Mouse (Mus musculus): ENCODE measurements around the gene Cd7.

GRCm38 (mm10) chr11:121080330-121080729 lies 41.1 kb upstream of the Cd7 start:
- TF ChIP-seq CTCF (conservative IDR thresholded peaks at IDR 0.05; ENCODE audit: low read length) (no peak), NANOG (IDR thresholded peaks at IDR 0.05; ENCODE audit: borderline replicate concordance, low read length) (no peak), POU5F1 (IDR thresholded peaks at IDR 0.05; ENCODE audit: borderline replicate concordance, low read length) (no peak)
